Mouse (Mus musculus): ENCODE data around the gene Xirp1. TPM values are rescaled to one million over a fixed set of nuclear protein-coding genes. Genes with fewer than 3 reads are reported as not detected.
A peak's percentile ranks its signal among the peaks of the same experiment; 100 is the strongest.

The Xirp1 gene
- total and polyA plus RNA-seq, 3 experiments: not detected

- peak; percentile 55 for DNase-seq (ENCODE audit: low read depth, low spot score)
- Histone ChIP-seq H3K79me2 (ENCODE audit: control insufficient read depth, insufficient read depth, low read length, poor library complexity) (peaks cover 5% of the 10 kb centered on the region), H3K9me3 (replicated peaks; ENCODE audit: insufficient read depth, low read length) (no peaks in the 10 kb centered on the region), H3K9ac (ENCODE audit: control insufficient read depth, low read depth, low read length, poor library complexity, severe bottlenecking) (peak overlapping the region; percentile 56), H3K27ac (ENCODE audit: control insufficient read depth, low read depth, low read length) (peak overlapping the region; percentile 41), H3K27me3 (ENCODE audit: control insufficient read depth in 1 of 2, insufficient read depth in 2 of 2, low read length in 2 of 2) (no peaks in the 10 kb centered on the region), H3K4me3 (ENCODE audit: control insufficient read depth in 1 of 2, insufficient read depth in 1 of 2, low read depth in 2 of 2, low read length in 2 of 2) (peak overlapping the region; percentile 35 to 52; a peak in 3 of 4 replicates), H3K36me3 (ENCODE audit: control insufficient read depth in 1 of 2, insufficient read depth in 2 of 2, low read length in 2 of 2) (peaks cover 6 to 16% of the 10 kb centered on the region in 2 experiments), H3K4me1 (ENCODE audit: control insufficient read depth in 1 of 2, insufficient read depth in 2 of 2, low read length in 2 of 2) (peaks cover 9 to 18% of the 10 kb centered on the region in 2 experiments)
- TF ChIP-seq SIN3A (IDR thresholded peaks at IDR 0.05; ENCODE audit: low read length) (peak; percentile 37), E2F4 (IDR thresholded peaks at IDR 0.05; ENCODE audit: borderline replicate concordance, low read depth, low read length) (no peak), ZC3H11A (IDR thresholded peaks at IDR 0.05; ENCODE audit: low read depth, low read length) (no peak), TCF12 (IDR thresholded peaks at IDR 0.05; ENCODE audit: low read depth, low read length) (no peak), POLR2AphosphoS2 (IDR thresholded peaks at IDR 0.05; ENCODE audit: low read length) (no peak), TBP (IDR thresholded peaks at IDR 0.05; ENCODE audit: low read depth, low read length) (no peak), BHLHE40 (IDR thresholded peaks at IDR 0.05; ENCODE audit: borderline replicate concordance, low read depth, low read length) (no peak), SMC3 (IDR thresholded peaks at IDR 0.05; ENCODE audit: low read depth, low read length) (no peak), CHD1 (IDR thresholded peaks at IDR 0.05; ENCODE audit: low read depth, low read length) (no peak), NRF1 (IDR thresholded peaks at IDR 0.05; ENCODE audit: insufficient read depth, low read depth, low read length, poor library complexity, severe bottlenecking) (no peak), GATA1 (IDR thresholded peaks at IDR 0.05; ENCODE audit: low read depth, low read length) (no peak; the same call in 1 of the 2 replicates), GABPA (IDR thresholded peaks at IDR 0.05; ENCODE audit: low read depth, low read length) (no peak), CTCF (IDR thresholded peaks at IDR 0.05 in 2 of 3, conservative IDR thresholded peaks at IDR 0.05 in 1 of 3; ENCODE audit: control insufficient read depth in 1 of 3, insufficient read depth in 1 of 3, low read depth in 2 of 3, low read length in 3 of 3, poor library complexity in 1 of 3, severe bottlenecking in 1 of 3) (no peak), RCOR1 (IDR thresholded peaks at IDR 0.05; ENCODE audit: low read depth, low read length) (no peak), CHD2 (IDR thresholded peaks at IDR 0.05; ENCODE audit: low read length) (no peak), NELFE (IDR thresholded peaks at IDR 0.05; ENCODE audit: low read depth, low read length) (no peak), USF1 (IDR thresholded peaks at IDR 0.05; ENCODE audit: low read depth, low read length) (no peak), ZKSCAN1 (IDR thresholded peaks at IDR 0.05; ENCODE audit: low read depth, low read length) (no peak), KAT2A (conservative IDR thresholded peaks at IDR 0.05; ENCODE audit: low read depth, low read length) (no peak), MAFK (IDR thresholded peaks at IDR 0.05; ENCODE audit: borderline replicate concordance, low read depth, low read length) (no peak), TAL1 (IDR thresholded peaks at IDR 0.05; ENCODE audit: low read length) (no peak), MAZ (IDR thresholded peaks at IDR 0.05; ENCODE audit: low read depth, low read length) (no peak), POLR2A (IDR thresholded peaks at IDR 0.05; ENCODE audit: control insufficient read depth in 1 of 2, insufficient read depth in 1 of 2, low read depth in 1 of 2, low read length in 2 of 2, poor library complexity in 1 of 2) (0 out of 4 replicates have a peak, but pooled peaks of 1 of the 2 experiments have one; percentile 23), MYB (IDR thresholded peaks at IDR 0.05; ENCODE audit: low read depth, low read length) (no peak), MYC (IDR thresholded peaks at IDR 0.05; ENCODE audit: low read depth, low read length) (no peak), ZMIZ1 (IDR thresholded peaks at IDR 0.05; ENCODE audit: low read depth, low read length) (no peak), HCFC1 (IDR thresholded peaks at IDR 0.05; ENCODE audit: low read depth, low read length) (0 out of 2 replicates have a peak, but pooled peaks have one; percentile 12), ZNF384 (IDR thresholded peaks at IDR 0.05; ENCODE audit: low read depth, low read length) (no peak), MXI1 (IDR thresholded peaks at IDR 0.05; ENCODE audit: low read depth, low read length) (no peak), ETS1 (IDR thresholded peaks at IDR 0.05; ENCODE audit: low read depth, low read length) (peak; percentile 58), USF2 (IDR thresholded peaks at IDR 0.05; ENCODE audit: borderline replicate concordance in 1 of 2, insufficient read depth in 1 of 2, low read depth in 1 of 2, low read length in 2 of 2) (no peak), RAD21 (IDR thresholded peaks at IDR 0.05; ENCODE audit: low read depth, low read length) (no peak), EP300 (IDR thresholded peaks at IDR 0.05; ENCODE audit: low read depth in 1 of 2, low read length in 2 of 2) (peak in 1 of 2 experiments; percentile 30; a peak in 1 of 4 replicates), MEF2A (IDR thresholded peaks at IDR 0.05; ENCODE audit: extremely low read depth, insufficient replicate concordance, low read depth, low read length, poor library complexity, severe bottlenecking) (no peak), POLR2AphosphoS5 (IDR thresholded peaks at IDR 0.05; ENCODE audit: borderline replicate concordance, low read depth, low read length) (no peak), MAX (IDR thresholded peaks at IDR 0.05; ENCODE audit: low read length) (no peak)
Measured at GRCm38 (mm10) chr9:119976704-119977556, 46.5 kb downstream of the Xirp1 start.
